Mouse (Mus musculus) G1E (cell line): ENCODE data around the gene Exo5. TPM values are rescaled to one million over a fixed set of nuclear protein-coding genes. Genes with fewer than 3 reads are reported as not detected.

Source experiments
- ATAC-seq: 2 replicates; pipeline ENCODE4 v1.8.0; 2016; ENCODE audit warnings: mild to moderate bottlenecking; ENCODE audit not compliant: insufficient number of reproducible peaks, poor library complexity, low FRiP score, severe bottlenecking; ENCODE audit errors: extremely low read depth
- DNase-seq: peaks from one replicate; pipeline ENCODE4 v3.0.0; 2012; ENCODE audit warnings: low spot score
- H3K27me3 ChIP-seq: 2 replicates; pipeline ENCODE4 v1.6.1; 2012; ENCODE audit warnings: mild to moderate bottlenecking, low read length, inconsistent platforms; ENCODE audit not compliant: insufficient read depth
- H3K36me3 ChIP-seq: replicated peaks from 2 replicates; pipeline ENCODE3; 2012; ENCODE audit warnings: mild to moderate bottlenecking, inconsistent platforms
- H3K4me1 ChIP-seq: 2 replicates; pipeline ENCODE4 v1.6.1; 2012; ENCODE audit warnings: low read depth, low read length, inconsistent platforms, mixed read lengths; ENCODE audit not compliant: insufficient read depth
- H3K4me3 ChIP-seq: 2 replicates; pipeline ENCODE4 v1.5.1; 2012; ENCODE audit warnings: low read depth, mild to moderate bottlenecking, inconsistent platforms, low read length, moderate library complexity, mixed read lengths
- H3K9me3 ChIP-seq: replicated peaks from 2 replicates; pipeline ENCODE4 v1.6.1; 2012; ENCODE audit warnings: inconsistent platforms
- CTCF ChIP-seq: IDR thresholded peaks from 2 replicates; pipeline ENCODE4 v1.5.1; 2012; ENCODE audit warnings: low read depth, low read length, inconsistent platforms, mixed read lengths
- GATA1 ChIP-seq: IDR thresholded peaks from 2 replicates; pipeline ENCODE4 v1.6.1; 2012; ENCODE audit warnings: borderline replicate concordance, low read length, inconsistent platforms, mixed read lengths
- GATA2 ChIP-seq: IDR thresholded peaks from 2 replicates; pipeline ENCODE4 v1.6.1; 2012; ENCODE audit warnings: low read depth, low read length, inconsistent platforms, borderline replicate concordance
- POLR2AphosphoS5 ChIP-seq: IDR thresholded peaks from 2 replicates; pipeline ENCODE4 v1.6.1; 2012; ENCODE audit warnings: low read depth, low read length, inconsistent platforms; ENCODE audit not compliant: insufficient replicate concordance
- TAL1 ChIP-seq: conservative IDR thresholded peaks from 2 replicates; pipeline ENCODE4 v1.6.1; 2012; ENCODE audit warnings: low read depth, low read length, inconsistent platforms, mixed read lengths
- polyA plus RNA-seq: library from polyadenylated mRNA; stranded (reverse); fragments of >175 nt; gene quantifications from 2 replicates; pipeline ENCODE4 v1.2.3, GENCODE M21; 2012
- total RNA-seq, 2 experiments: library from RNA; stranded (forward) in 1 of 2; stranded (reverse) in 1 of 2; fragments of 200-1000 nt in 1 of 2; fragments of >200 nt in 1 of 2; fragmentation: Nextera tagmentation in 1 of 2; gene quantifications; 2 replicates each; pipeline ENCODE4 v1.2.3; 2014 to 2017

Exo5 gene
- total and polyA plus RNA-seq, 3 experiments: 5.5 to 12.6 (median 9.2) TPM

GRCm38 (mm10) chr4:120880731-120881432 lies 43.9 kb downstream of the Exo5 start:
- no peak for TF ChIP-seq GATA1
- TF ChIP-seq CTCF: no peak
- TF ChIP-seq POLR2AphosphoS5: no peak
- no peak for TF ChIP-seq TAL1
- no peak for TF ChIP-seq GATA2
- H3K27me3 ChIP-seq: peaks cover 40% of the 10 kb centered on the region
- DNase-seq: no peak
- H3K36me3 ChIP-seq: no peaks in the 10 kb centered on the region
- H3K9me3 ChIP-seq: no peaks in the 10 kb centered on the region
- ATAC-seq: no peak
- no peak overlapping the region for H3K4me3 ChIP-seq
- H3K4me1 ChIP-seq: peaks cover 5% of the 10 kb centered on the region; the same call in 1 of the 2 replicates

GRCm38 (mm10) chr4:120879386-120879785 lies 45.4 kb downstream of the Exo5 start:
- Histone ChIP-seq H3K4me1 (peaks cover 5% of the 10 kb centered on the region; the same call in 1 of the 2 replicates), H3K9me3 (no peaks in the 10 kb centered on the region), H3K36me3 (no peaks in the 10 kb centered on the region), H3K27me3 (peaks cover 35% of the 10 kb centered on the region), H3K4me3 (no peak overlapping the region)
- no peak for ATAC-seq
- no peak for DNase-seq
- TF ChIP-seq GATA1 (no peak), CTCF (no peak), GATA2 (no peak), TAL1 (no peak), POLR2AphosphoS5 (no peak)

DNA sequence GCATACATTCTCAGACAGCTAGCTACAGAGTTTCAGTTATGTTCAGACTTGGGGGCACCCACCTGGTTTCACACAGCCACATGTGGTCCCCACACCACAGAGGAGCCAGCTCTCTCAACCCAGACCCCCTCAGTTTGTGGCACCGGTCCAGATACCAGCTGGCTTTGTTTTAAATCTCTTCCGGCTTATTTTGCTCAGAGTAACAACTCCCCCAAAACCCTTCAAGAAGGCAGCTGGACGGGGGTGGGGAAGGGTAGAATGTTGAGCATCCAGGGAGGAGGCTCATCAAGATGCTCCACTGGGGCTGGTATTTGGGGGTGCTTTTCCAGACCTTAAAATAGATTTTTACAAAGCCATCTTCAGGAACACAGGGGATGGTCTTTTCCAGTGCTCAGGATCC lies 46.1 kb downstream of the Exo5 start:
- H3K27me3 ChIP-seq: peaks cover 40% of the 10 kb centered on the region
- no peak for DNase-seq

DNA sequence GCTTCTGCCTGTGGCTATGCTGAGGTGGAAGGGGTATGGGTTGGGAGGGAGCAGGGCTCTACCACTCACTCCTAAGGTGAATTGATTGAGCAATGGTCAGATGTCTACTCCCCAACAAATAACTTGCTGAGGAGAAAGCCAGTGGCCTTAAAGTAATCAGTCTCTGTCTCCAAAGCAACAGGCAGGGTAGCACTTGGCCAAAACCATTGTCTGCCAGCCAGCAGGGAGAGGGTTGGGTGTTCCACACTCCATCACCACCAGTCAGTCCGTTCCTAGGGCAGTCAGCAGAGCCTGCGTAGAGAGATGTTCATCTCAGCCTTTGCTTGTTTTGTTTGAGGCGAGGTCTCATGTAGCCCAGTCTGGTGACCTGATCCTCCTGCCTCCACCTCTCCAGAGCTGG lies 48.9 kb downstream of the Exo5 start:
- TF ChIP-seq GATA2 (no peak), CTCF (no peak), POLR2AphosphoS5 (no peak), GATA1 (no peak), TAL1 (no peak)
- Histone ChIP-seq H3K4me3 (no peak overlapping the region), H3K27me3 (peaks cover 40% of the 10 kb centered on the region), H3K9me3 (no peaks in the 10 kb centered on the region), H3K36me3 (no peaks in the 10 kb centered on the region), H3K4me1 (0 out of 2 replicates have a peak, but pooled peaks cover under 1% of the 10 kb centered on the region)
- ATAC-seq (no peak), DNase-seq (no peak)

More for the DNA sequence above, 46.1 kb downstream of the Exo5 start:
- H3K36me3 ChIP-seq: no peaks in the 10 kb centered on the region
- ATAC-seq: no peak
- H3K4me1 ChIP-seq: peaks cover 5% of the 10 kb centered on the region; the same call in 1 of the 2 replicates
- no peak for TF ChIP-seq CTCF
- no peak for TF ChIP-seq POLR2AphosphoS5
- TF ChIP-seq TAL1: no peak
- no peak for TF ChIP-seq GATA2
- no peak for TF ChIP-seq GATA1
- H3K4me3 ChIP-seq: no peak overlapping the region
- H3K9me3 ChIP-seq: no peaks in the 10 kb centered on the region

Other genes with a start within 250 kb of the Exo5 start
- not detected in 2 replicates for gene Kcnq4, start 176.4 kb downstream of the Exo5 start, total RNA-seq (2014; fragmentation: Nextera tagmentation)
- 0.05 and 0.06 TPM in 2 replicates for gene Kcnq4, start 176.4 kb downstream of the Exo5 start, total RNA-seq (2017)
- not detected in 2 replicates for gene Kcnq4, start 176.4 kb downstream of the Exo5 start, polyA plus RNA-seq
- 61.2 and 90.7 TPM in 2 replicates for gene Nfyc, start 93.4 kb downstream of the Exo5 start, total RNA-seq (2014; fragmentation: Nextera tagmentation)
- 35.8 and 42.9 TPM in 2 replicates for gene Nfyc, start 93.4 kb downstream of the Exo5 start, total RNA-seq (2017)
- gene Nfyc, start 93.4 kb downstream of the Exo5 start, polyA plus RNA-seq: 36.7 and 80.1 TPM in 2 replicates
- not detected in 2 replicates for gene Rims3, start 70.2 kb downstream of the Exo5 start, total RNA-seq (2014; fragmentation: Nextera tagmentation)
- gene Rims3, start 70.2 kb downstream of the Exo5 start, total RNA-seq (2017): 0.06 and 0.16 TPM in 2 replicates
- gene Rims3, start 70.2 kb downstream of the Exo5 start, polyA plus RNA-seq: not detected in 2 replicates
- gene Zfp69, start 26.7 kb upstream of the Exo5 start, total RNA-seq (2014; fragmentation: Nextera tagmentation): 6.6 and 8.1 TPM in 2 replicates
- 3.8 and 4.9 TPM in 2 replicates for gene Zfp69, start 26.7 kb upstream of the Exo5 start, total RNA-seq (2017)
- 1.8 and 2.7 TPM in 2 replicates for gene Zfp69, start 26.7 kb upstream of the Exo5 start, polyA plus RNA-seq
- gene Smap2, start 92.2 kb upstream of the Exo5 start, total RNA-seq (2014; fragmentation: Nextera tagmentation): 92.6 and 109 TPM in 2 replicates
- gene Smap2, start 92.2 kb upstream of the Exo5 start, total RNA-seq (2017): 26.3 and 35.6 TPM in 2 replicates
- gene Smap2, start 92.2 kb upstream of the Exo5 start, polyA plus RNA-seq: 32.9 and 33.4 TPM in 2 replicates
- gene Col9a2, start 114.4 kb upstream of the Exo5 start, total RNA-seq (2014; fragmentation: Nextera tagmentation): not detected in 2 replicates
- not detected in 2 replicates for gene Col9a2, start 114.4 kb upstream of the Exo5 start, total RNA-seq (2017)
- not detected in 2 replicates for gene Col9a2, start 114.4 kb upstream of the Exo5 start, polyA plus RNA-seq
- gene Zmpste24, start 173.2 kb upstream of the Exo5 start, total RNA-seq (2014; fragmentation: Nextera tagmentation): 71.8 and 83.9 TPM in 2 replicates
- gene Zmpste24, start 173.2 kb upstream of the Exo5 start, total RNA-seq (2017): 50.5 and 58.2 TPM in 2 replicates
- 3.4 and 4.4 TPM in 2 replicates for gene Zmpste24, start 173.2 kb upstream of the Exo5 start, polyA plus RNA-seq
- gene Tmco2, start 184.2 kb upstream of the Exo5 start, total RNA-seq (2014; fragmentation: Nextera tagmentation): not detected in 2 replicates
- 0.33 TPM in 1 of 2 replicates, not detected in the other for gene Tmco2, start 184.2 kb upstream of the Exo5 start, total RNA-seq (2017)
- gene Tmco2, start 184.2 kb upstream of the Exo5 start, polyA plus RNA-seq: not detected in 2 replicates